Mouse (Mus musculus) gastrocnemius, postnatal 36 days (tissue): ENCODE data around the gene Cdk14. TPM values are rescaled to one million over a fixed set of nuclear protein-coding genes. Genes with fewer than 3 reads are reported as not detected.

Experiments used
- DNase-seq, 2 experiments: peaks; one replicate each; pipeline ENCODE4 v3.0.0; 2022
- intact Hi-C: fragments of 180-260 bp; cut with DNase I; formaldehyde crosslinking; loops from one replicate; pipeline ENCODE4 v1.15.1; 2025
- total RNA-seq, 2 experiments: library from RNA; stranded (reverse); gene quantifications; 2 replicates each; pipeline ENCODE4 v1.2.3; 2021

Cdk14 gene
- total RNA-seq, 2 experiments from 2014 or later, result 4.2 to 4.9 TPM

DNA sequence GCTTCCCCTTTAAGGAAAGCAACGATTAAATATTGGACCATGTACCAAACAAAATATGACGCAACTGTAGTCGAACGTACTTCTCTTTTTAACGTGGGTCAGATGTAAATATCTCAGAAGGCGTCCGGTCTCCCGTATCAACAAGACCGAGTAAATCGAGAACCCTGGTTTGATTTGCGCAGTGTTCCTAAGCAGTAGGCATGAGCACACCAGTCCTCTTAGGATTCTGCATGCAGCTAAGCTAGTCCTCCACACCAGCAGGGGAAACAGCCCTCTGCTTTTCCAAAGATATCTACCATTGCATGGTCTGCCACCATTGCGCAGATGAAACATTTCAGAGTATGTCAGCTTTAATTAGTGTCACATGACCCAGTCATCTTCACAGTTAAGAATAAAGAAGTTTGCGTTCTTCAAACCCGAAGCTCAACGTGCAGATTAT is 543.4 kb downstream of the Cdk14 start:
- DNase-seq, result no peak
- intact Hi-C loops, result no loop called here

GRCm38 (mm10) chr5:4870041-4870726 is 549.9 kb downstream of the Cdk14 start:
- intact Hi-C loops, result no loop called here
- DNase-seq, result no peak

- no peak for DNase-seq
- intact Hi-C loops, result no loop called here
Measured at GRCm38 (mm10) chr5:4868563-4869120, 551.5 kb downstream of the Cdk14 start.

- intact Hi-C loops, result no loop called here
- DNase-seq, result no peak
Measured at GRCm38 (mm10) chr5:4867849-4868562, 552.1 kb downstream of the Cdk14 start.

- intact Hi-C loops, result no loop called here
- DNase-seq, result no peak
Measured at GRCm38 (mm10) chr5:4866945-4867344, 553.2 kb downstream of the Cdk14 start.

- intact Hi-C loops, result no loop called here
- DNase-seq, result no peak
Measured at GRCm38 (mm10) chr5:4866099-4866498, 554.0 kb downstream of the Cdk14 start.

- DNase-seq, result no peak
- intact Hi-C loops, result no loop called here
Measured at GRCm38 (mm10) chr5:4861592-4861991, 558.5 kb downstream of the Cdk14 start.

DNA sequence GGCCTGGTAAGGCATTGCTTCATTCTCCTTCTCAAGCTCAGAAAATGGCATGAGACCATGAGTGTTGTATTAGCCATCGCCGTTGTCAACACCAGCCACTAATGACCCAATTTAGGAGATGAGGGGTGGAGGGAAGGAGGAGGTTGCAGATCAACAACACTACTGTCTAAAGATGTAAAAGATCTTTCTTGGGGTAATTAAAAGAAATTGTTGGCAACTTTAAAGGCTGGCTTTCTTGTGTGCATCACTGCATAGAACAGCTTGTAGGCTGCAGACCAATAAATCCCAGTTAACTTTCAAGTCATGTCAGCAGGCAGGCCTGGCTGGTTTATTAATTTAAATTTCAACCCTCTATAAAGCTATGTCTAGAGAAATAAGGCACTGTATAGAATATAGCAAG is 559.0 kb downstream of the Cdk14 start:
- intact Hi-C loops, result no loop called here

GRCm38 (mm10) chr5:4858032-4858641 is 562.0 kb downstream of the Cdk14 start:
- intact Hi-C loops, result no loop called here
- DNase-seq, result no peak

More for the DNA sequence above, 559.0 kb downstream of the Cdk14 start:
- no peak for DNase-seq

GRCm38 (mm10) chr5:4853503-4853902 is 566.6 kb downstream of the Cdk14 start:
- intact Hi-C loops, result no loop called here
- DNase-seq, result no peak

DNA sequence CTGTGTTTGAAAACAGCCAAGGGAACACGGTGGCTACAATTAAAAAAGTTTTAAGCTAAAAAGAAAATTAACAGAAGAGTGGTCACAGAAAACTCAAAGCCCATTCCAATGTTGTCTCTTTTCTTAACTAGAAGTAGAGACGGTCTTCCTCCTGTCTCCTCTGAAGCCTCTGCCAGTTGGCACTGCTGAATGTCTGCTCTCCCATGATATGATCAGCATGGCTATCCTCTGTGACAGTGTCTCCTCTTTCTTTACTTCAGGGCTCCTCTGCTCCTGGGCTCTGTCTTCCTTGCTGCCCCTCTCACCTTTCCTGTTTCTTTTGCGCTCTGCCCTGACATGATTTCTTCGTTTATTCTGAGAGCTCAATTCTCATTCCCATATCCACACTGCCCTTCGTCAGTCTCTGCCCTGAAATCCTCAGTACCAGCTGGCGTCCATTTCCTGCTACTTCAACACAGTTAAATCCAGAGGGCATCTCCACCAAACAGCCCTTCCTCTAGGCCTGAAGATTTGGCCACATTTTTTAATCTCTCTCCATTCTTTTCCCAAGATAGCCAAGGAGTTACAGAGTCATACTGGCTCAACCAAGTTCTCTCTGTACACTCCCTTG is 567.3 kb downstream of the Cdk14 start:
- intact Hi-C loops, result no loop called here
- no peak for DNase-seq

GRCm38 (mm10) chr5:4851934-4852710 is 568.0 kb downstream of the Cdk14 start:
- intact Hi-C loops, result no loop called here
- DNase-seq, result no peak

- intact Hi-C loops, result no loop called here
- no peak for DNase-seq
Measured at GRCm38 (mm10) chr5:4851245-4851933, 568.7 kb downstream of the Cdk14 start.

- no peak for DNase-seq
Measured at GRCm38 (mm10) chr5:4834819-4835480, 585.2 kb downstream of the Cdk14 start.

DNA sequence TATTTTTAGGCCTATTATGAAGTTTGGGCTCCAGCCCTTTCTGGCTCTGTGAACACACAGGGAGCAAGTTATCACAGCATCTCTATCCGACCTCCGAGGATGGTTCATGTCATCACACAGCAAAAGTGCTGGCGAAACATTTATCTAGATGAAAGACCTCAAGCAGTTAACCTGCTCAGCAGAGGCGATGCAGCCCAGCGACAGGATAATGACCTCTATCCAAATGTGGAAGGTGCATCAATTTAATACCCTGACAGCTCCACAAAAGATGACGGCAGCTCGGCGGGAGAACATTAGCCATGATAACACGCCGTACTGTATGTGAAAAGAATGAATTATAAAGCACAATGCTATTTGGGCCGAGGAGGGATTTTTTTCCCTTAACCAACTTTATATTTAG is 586.2 kb downstream of the Cdk14 start:
- no peak for DNase-seq
- intact Hi-C loops, result no loop called here

More at GRCm38 (mm10) chr5:4834819-4835480, 585.2 kb downstream of the Cdk14 start:
- intact Hi-C loops, result no loop called here

DNA sequence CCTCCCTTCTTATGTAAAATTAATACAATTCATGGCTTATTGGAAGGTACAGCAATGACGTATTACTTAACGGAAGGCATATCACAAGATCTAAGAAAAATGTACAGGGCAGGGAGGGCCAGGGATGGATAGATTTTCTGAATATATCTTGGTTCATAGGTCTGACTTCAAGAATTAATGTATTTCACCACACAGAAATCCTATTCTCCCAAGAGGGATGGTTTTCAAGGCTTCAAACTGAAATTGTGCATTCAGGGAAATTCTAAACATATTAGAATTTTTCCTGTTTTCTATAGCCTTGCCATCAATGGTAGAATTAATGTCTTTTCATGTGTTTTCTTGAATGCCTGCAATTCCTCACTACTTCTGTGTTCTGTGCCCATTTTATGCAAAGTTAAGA is 593.2 kb downstream of the Cdk14 start:
- intact Hi-C loops, result no loop called here
- no peak for DNase-seq

DNA sequence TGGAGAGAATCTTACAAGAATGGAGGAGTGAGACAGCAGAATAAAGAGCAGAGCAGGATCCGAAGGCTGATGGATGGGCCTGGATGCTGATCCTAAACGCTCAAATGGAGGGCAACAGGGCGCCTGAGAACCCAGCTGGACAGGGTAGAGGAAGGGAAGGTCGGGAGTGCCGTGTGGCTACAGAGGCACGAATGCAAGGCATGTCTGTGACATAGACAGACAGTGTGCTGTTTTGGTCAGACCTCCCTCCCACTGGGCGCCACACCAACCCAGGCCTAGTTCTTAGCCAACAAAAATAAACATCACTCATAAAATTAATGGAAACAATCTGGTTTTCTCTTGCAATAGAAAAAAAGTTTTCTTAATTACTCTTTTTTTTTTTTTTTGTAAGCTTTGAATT is 594.2 kb downstream of the Cdk14 start:
- intact Hi-C loops, result no loop called here
- no peak for DNase-seq

DNA sequence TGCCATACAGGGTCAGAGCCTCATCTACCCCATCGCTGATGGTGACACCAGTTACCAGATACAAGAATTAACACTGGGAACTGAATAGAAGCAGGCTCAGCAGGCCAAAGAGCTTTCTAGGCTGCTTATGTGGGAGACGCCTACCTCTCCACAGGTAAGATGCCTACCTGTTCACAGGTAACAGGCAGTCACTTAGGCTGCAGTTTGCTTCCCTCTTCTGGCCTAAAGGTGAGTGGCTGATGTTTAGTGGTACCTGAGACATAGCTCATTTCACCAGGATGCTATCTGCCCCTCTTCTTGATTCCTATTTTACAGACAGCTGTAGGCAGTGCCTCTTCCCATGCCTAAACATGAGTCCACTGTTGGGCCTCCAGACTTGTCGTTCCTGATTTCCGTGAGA is 595.0 kb downstream of the Cdk14 start:
- no peak for DNase-seq
- intact Hi-C loops, result no loop called here

DNA sequence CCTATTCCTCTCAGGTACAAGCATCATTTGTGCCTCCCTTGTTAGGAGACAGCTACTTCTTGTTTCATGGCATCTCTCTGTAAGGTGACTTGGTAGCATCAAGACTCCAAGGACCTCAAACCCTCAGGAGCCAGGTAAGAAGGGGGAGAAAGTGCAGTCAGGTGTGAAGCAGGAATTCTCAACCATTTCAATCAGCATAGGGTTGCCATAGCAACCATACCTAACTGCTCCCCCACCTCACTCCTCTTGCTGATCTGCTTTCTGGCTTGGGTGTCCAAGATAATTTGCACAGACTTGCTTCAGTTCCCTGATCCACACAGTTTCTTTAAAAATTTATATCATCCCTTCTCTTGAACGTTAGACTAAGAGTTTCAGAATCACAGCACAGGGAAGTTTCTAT is 595.9 kb downstream of the Cdk14 start:
- intact Hi-C loops, result no loop called here
- DNase-seq, result no peak
